Mouse (Mus musculus): ENCODE measurements around the gene Eloa.
"Not testable (repeated sequence)": the region's sequence is repeated elsewhere in the genome, so short reads cannot be mapped to it uniquely, and the experiment has no call there.

The Eloa gene

DNA sequence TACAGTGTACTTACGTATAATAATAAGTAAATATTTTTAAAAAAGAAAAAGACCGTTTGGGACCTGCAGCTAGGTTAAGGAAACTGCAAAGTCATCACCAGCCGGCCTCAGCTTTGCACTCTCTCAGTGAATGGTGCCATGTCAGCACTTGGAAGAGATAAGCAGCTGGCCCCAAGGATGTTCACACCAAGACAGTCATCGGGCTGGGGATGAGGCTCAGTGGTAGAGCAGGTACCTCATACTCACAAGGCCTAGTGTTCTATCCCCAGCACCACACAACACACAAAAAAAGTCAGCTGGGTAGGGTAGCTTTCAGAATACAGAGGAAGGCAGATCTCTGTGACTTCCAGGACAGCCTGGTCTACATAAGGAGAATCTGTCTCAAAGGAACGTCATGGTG is 36.4 kb downstream of the Eloa start:
- DNase-seq (ENCODE audit: low read depth, low spot score) = no peak

GRCm38 (mm10) chr4:135984556-135984955 is 37.0 kb downstream of the Eloa start:
- DNase-seq (ENCODE audit: low read depth, low spot score) = no peak

DNA sequence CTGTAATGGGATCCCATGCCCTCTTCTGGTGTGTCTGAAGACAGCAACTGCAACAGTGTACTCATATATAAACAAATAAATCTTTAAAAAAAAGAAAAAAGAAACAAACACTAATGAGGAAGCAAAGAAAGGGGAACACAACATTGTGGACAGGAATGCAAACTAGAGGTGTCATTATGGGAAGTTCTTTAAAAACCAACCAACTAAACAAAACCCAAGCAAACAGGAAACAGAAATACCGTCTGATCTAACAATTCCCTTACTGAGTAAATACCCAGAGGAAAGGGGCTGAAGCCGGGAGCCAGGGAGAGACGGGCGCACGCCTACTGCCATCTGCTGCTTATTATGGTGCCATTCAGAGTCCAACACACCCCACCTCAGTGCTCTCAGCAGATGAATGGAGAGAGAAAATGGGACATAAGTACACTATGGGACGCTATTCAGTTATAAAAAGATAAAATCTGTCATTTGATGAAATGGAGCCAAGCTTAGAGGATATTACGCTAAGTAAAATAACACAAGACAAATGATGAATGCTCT is 40.0 kb downstream of the Eloa start:
- no peak for DNase-seq (ENCODE audit: low read depth, low spot score)

- DNase-seq (ENCODE audit: low read depth, low spot score) = not testable (repeated sequence)
Measured at GRCm38 (mm10) chr4:135980223-135980622, 41.3 kb downstream of the Eloa start.

GRCm38 (mm10) chr4:135976146-135976545 is 45.4 kb downstream of the Eloa start:
- DNase-seq (ENCODE audit: low read depth, low spot score) = no peak

GRCm38 (mm10) chr4:135972911-135973811 is 48.4 kb downstream of the Eloa start:
- no peak for DNase-seq (ENCODE audit: low read depth, low spot score)

DNA sequence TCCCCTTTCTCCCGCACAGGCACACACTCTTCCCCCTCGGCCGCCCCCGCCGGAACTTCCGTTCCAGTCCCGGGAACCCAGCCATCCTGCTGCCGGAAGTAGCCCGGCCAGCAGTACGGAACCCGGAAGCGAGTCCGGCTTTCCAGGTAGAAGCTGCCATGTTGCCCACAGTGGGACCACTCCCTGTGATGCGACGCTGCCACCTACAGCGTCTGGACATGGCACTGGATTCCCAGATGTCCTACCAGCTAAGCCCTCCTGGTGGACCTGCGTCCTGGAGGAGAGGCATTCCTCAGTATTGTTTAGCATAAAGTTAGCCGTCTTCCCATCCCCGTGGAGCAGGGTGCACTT is 49.0 kb downstream of the Eloa start, which contains the start of gene Lypla2:
Lypla2 (minus strand) TSS at position 71 of the 351 bp plus-strand sequence.
- peak; percentile 62 for DNase-seq (ENCODE audit: low read depth, low spot score)

- no peak for DNase-seq (ENCODE audit: low read depth, low spot score)
Measured at GRCm38 (mm10) chr4:135971805-135972555, 49.6 kb downstream of the Eloa start.

DNA sequence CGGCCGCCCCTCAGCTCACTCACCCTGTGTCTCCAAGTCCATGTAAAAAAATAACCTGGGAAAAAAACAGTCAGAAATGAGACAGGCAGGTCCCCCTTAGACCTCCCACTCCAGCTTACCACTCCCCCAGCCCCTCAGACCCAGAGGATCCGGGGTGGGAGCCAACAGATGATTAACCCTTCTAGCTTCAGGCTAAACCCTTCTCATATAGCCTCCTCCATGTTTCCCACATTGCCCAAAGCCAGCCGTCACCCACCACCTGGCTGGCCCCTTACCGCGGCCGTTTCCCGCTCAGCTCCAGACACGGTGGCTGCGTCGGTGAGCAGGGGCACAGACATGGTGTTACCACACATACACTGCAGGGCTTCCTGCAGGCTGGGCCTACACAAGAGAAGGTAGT is 51.0 kb downstream of the Eloa start:
- no peak for DNase-seq (ENCODE audit: low read depth, low spot score)

DNA sequence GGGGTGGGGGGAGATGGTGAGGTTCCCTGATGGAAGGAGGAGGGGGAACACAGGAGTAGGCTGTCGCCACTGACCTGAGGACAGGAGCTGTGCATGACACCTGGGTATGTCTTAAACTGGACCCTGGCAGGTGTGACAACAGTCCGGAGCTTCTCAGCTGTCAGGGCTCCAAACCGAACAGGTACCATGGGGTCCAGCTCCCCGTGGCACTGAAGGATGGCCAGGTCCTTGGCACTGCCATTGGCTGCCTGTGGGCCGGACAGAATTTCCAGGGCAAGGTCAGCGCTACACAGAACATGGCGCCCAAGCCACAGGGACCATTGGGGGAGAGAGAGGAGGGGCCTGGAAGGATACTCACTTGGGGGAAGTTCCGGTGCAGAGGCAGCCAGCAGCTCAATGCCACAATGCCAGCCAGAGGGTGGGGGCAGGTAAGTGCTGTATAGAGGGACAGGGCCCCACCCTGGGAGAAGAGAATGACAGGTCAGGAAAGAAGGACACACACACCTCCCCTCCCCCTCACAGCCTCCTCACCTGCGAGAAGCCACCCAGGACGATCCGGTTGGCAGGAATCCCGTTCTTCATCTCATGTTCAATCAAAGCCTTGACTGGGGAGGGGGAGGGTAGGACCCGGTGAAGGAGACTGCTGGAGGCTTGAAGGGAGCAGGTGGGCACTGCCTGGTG is 52.4 kb downstream of the Eloa start:
- DNase-seq (ENCODE audit: low read depth, low spot score) = no peak

- no peak for DNase-seq (ENCODE audit: low read depth, low spot score)
Measured at GRCm38 (mm10) chr4:135968271-135968869, 53.2 kb downstream of the Eloa start.

DNA sequence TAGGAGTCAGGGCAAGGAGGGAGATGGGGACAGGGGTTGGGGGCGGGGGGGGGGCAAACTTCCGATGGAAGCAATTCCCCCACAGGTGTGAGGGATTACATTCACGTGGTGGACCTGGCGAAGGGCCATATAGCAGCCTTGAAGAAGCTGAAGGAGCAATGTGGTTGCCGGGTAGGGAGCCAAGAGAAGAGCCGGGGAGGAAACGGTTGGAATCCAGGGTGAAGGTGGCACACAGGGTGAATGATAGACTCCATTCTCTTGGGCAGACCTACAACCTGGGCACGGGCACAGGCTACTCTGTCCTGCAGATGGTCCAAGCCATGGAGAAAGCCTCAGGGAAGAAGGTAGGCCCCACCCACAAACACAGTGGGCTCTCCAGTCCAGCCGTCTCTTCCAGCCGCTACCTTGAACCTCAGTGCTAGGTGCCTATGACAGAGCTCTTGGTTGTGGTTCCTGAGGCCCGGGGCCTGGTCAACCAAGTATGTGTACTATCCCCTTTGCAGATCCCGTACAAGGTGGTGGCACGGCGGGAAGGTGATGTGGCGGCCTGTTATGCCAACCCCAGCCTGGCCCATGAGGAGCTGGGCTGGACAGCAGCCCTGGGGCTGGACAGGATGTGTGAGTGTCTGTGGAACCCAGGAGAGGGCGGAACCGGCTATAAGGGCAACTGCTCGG is 54.3 kb downstream of the Eloa start:
- no peak for DNase-seq (ENCODE audit: low read depth, low spot score)

DNA sequence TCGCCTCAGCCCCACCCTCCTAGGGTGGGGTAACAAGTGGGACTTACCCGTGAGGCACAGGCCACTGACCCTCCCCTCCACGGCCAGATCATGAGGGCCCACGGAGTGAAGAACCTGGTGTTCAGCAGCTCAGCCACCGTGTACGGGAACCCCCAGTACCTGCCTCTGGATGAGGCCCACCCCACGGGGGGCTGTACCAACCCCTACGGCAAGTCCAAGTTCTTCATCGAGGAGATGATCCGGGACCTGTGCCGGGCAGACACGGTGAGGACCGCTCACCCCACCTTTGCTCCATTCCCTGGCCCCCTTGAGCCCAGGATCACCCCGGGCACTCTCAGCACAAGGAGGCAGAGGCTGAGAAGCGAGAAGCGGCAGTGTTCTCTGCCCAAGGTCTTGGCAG is 55.3 kb downstream of the Eloa start:
- DNase-seq (ENCODE audit: low read depth, low spot score) = no peak

DNA sequence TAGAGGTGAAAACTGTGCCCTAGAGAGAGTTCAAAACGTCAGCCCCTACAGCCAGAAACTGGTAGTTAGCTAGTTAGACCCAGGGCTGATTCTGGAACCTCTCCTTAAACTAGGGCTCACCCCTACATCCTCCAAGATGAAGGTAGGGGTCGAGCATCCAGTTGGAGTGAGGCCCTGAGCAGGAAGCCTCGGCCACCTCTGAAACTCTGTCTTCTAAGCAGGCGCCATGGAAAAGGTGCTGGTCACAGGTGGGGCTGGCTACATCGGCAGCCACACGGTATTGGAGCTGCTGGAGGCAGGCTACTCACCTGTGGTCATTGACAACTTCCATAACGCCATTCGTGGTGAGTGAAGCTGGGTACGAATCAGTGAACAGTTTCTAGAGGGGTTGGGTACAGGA is 56.5 kb downstream of the Eloa start:
- DNase-seq (ENCODE audit: low read depth, low spot score) = no peak

DNA sequence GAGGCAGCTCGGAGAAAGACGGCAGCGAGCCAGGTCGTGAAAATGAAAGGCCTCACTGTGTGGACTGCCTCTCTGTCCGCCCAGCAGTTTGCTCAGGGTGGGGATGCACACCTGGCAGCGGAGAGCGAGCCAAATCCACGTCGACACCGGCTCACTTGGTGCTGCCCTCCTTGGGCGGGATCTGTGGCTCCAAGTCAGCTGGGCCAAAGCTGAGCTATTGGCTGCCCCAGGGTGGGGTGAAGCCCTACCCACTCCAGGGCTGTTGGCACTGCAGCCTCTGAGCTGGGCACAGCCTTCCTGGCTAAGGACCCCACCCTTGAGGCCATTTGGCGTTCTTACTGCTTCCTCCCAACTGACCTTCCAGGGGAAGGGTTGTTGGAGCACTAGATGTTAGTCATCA is 57.1 kb downstream of the Eloa start:
- no peak for DNase-seq (ENCODE audit: low read depth, low spot score)

DNA sequence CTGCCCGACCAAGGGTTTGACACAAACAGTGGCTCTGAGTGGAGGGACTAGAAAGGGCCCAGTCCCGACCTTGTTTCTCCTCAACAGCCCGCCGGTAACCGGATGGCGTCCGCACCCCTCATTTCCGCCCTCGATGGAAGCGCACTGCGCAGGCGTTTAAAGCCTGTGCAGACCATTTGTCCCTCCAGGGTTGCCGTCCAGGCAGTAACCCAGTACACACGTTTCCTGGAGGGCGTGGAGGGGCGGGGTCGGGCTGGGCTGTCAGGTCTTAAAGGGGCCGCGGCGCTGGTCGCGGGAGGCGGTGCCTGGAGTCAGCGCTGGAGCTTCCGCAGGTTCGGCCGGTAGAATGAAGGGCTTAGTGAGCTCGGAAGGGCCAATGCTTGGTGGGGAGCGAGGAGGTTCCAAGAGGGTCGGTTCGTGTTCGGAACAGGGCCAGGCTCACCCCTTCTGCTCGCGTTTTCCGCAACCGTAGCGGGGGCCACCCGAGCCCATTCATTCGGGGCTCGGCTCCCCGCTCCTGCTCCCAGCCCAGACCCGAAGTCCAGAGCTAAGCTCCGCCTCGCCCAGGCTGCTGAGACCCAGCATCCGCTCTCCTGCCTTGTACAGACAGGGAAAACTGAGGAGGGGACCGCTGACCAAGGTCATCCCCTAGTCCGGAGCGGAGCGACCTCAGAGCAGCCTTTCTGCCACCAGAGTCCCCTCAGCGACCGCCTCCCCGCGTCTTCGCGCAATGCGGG is 57.9 kb downstream of the Eloa start, which contains the start of gene Gale:
Gale (plus strand) TSS at position 271 of the 737 bp plus-strand sequence.
- peak; percentile 97 for DNase-seq (ENCODE audit: low read depth, low spot score)

DNA sequence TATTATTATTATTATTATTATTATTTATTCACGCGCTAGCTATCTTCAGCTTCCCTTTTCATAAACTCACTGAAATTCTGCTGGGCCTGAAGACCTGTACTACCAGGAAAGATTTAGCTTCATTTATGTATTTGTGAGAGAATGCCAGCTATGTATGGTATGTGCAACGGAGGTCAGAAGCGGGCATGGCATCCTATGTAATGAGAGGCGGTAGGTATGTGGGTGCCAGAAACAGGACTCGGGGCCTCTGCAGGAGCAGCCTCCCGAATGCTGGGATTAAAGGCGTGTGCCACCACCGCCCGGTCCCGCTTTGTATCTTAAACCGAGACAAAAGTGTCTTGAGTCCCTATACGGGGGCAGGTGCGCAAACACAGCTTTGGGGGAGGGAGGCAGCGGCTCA is 58.6 kb downstream of the Eloa start:
- DNase-seq (ENCODE audit: low read depth, low spot score) = no peak

GRCm38 (mm10) chr4:135962198-135962597 is 59.4 kb downstream of the Eloa start:
- no peak for DNase-seq (ENCODE audit: low read depth, low spot score)

DNA sequence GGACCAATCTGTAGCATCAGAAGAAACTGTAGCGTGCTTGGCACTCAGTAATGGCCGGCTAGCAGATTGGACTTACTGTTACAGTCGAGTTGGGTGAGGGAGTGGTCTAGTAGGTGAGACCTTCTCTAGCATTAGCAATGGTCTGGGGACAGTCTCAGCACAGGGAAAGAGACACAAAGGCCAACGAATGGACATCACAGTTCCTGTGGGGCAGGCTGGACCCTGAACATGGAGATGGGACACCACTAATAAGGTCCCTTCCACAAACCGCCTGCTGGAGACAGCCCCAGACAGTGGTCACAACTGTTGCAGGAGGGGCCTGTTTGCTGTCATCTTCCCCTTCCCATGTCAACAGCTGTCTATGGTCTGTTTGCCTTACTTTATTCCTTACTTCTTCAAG is 59.9 kb downstream of the Eloa start:
- no peak for DNase-seq (ENCODE audit: low read depth, low spot score)

DNA sequence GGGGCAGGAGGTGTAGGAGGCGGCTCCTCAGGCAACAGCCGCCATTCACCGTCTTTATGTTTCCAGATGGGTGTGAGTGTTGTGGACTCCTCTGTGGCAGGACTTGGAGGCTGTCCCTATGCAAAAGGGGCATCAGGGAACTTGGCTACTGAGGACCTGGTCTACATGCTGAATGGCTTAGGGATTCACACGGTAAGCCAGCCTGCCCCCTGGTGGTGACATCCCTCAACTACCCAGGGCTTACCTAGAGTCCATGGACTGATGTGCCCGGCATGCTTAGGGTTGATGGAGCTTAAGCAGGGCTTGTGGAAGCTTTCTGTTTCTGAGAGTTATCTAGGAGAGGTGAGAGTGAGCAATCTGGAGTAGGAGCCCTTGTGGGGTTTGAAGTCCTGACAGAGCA is 60.8 kb downstream of the Eloa start:
- DNase-seq (ENCODE audit: low read depth, low spot score) = peak; percentile 83

Measured in forelimb bud, embryonic 11.5 days (tissue).